Mouse (Mus musculus) adrenal gland, postnatal 25 days (tissue): ENCODE data around the gene Asic1. TPM values are rescaled to one million over a fixed set of nuclear protein-coding genes. Genes with fewer than 3 reads are reported as not detected.

Source experiments
- DNase-seq: peaks from one replicate; pipeline ENCODE4 v3.0.0; 2021; ENCODE audit warnings: mixed read lengths
- long read RNA-seq: library from polyadenylated mRNA; stranded (forward); transcript quantifications from one replicate; pipeline ENCODE4 v2.0.0, GENCODE M21; 2021
- total RNA-seq: library from RNA; stranded (reverse); gene quantifications from 2 replicates; pipeline ENCODE4 v1.2.3, GENCODE M21; 2021

Asic1 gene
- 0.33 and 0.49 TPM in 2 replicates for total RNA-seq
- long read RNA-seq, partial matches to known transcripts = 0 of 1 reads
- long read RNA-seq, other reads (novel, unspliced or antisense) = 1 of 1 reads

GRCm38 (mm10) chr15:99670154-99670821 is at the start of gene Asic1:
Gene Asic1, plus strand, starts transcription at chr15:99670368.
- peak; percentile 80 for DNase-seq

GRCm38 (mm10) chr15:99622063-99622462 is 48.1 kb upstream of the Asic1 start:
- no peak for DNase-seq

GRCm38 (mm10) chr15:99631618-99632017 is 38.5 kb upstream of the Asic1 start:
- no peak for DNase-seq

GRCm38 (mm10) chr15:99634702-99635101 is 35.5 kb upstream of the Asic1 start:
- no peak for DNase-seq

GRCm38 (mm10) chr15:99637405-99638123 is 32.6 kb upstream of the Asic1 start:
- no peak for DNase-seq

- no peak for DNase-seq
These were observed 32.1 kb upstream of the Asic1 start for GRCm38 (mm10) chr15:99638124-99638485.

GRCm38 (mm10) chr15:99642622-99643021 is 27.5 kb upstream of the Asic1 start:
- no peak for DNase-seq

GRCm38 (mm10) chr15:99643832-99644231 is 26.3 kb upstream of the Asic1 start:
- no peak for DNase-seq

- DNase-seq = no peak
These were observed 25.4 kb upstream of the Asic1 start for GRCm38 (mm10) chr15:99644776-99645175.

GRCm38 (mm10) chr15:99648326-99648725 is 21.8 kb upstream of the Asic1 start:
- no peak for DNase-seq

- no peak for DNase-seq
These were observed 21.0 kb upstream of the Asic1 start for GRCm38 (mm10) chr15:99649067-99649761.

- DNase-seq = no peak
These were observed 19.9 kb upstream of the Asic1 start for GRCm38 (mm10) chr15:99650304-99650703.

GRCm38 (mm10) chr15:99651163-99651872 is 18.9 kb upstream of the Asic1 start, which contains the start of gene Racgap1:
Gene Racgap1, minus strand, starts transcription at chr15:99651656.
- DNase-seq = peak; percentile 95

GRCm38 (mm10) chr15:99651984-99652872 is 17.9 kb upstream of the Asic1 start:
- DNase-seq = no peak

- no peak for DNase-seq
These were observed 16.9 kb upstream of the Asic1 start for GRCm38 (mm10) chr15:99653291-99653690.

- no peak for DNase-seq
These were observed 16.3 kb upstream of the Asic1 start for GRCm38 (mm10) chr15:99653876-99654275.

- DNase-seq = no peak
These were observed 14.2 kb upstream of the Asic1 start for GRCm38 (mm10) chr15:99655956-99656355.

- no peak for DNase-seq
These were observed 11.7 kb upstream of the Asic1 start for GRCm38 (mm10) chr15:99658437-99658836.

- DNase-seq = no peak
These were observed 8.9 kb upstream of the Asic1 start for GRCm38 (mm10) chr15:99661121-99661830.

GRCm38 (mm10) chr15:99662371-99662770 is 7.8 kb upstream of the Asic1 start:
- DNase-seq = no peak
